Mouse (Mus musculus) thymus, postnatal 36 days (tissue): ENCODE data around the gene Fam19a3.
A peak's percentile ranks its signal among the peaks of the same experiment; 100 is the strongest.

Experiments used
- DNase-seq, 2 experiments: peaks; one replicate each; pipeline ENCODE4 v3.0.0; 2022; ENCODE audit warnings: mixed read lengths in 2 of 2

The Fam19a3 gene

DNA sequence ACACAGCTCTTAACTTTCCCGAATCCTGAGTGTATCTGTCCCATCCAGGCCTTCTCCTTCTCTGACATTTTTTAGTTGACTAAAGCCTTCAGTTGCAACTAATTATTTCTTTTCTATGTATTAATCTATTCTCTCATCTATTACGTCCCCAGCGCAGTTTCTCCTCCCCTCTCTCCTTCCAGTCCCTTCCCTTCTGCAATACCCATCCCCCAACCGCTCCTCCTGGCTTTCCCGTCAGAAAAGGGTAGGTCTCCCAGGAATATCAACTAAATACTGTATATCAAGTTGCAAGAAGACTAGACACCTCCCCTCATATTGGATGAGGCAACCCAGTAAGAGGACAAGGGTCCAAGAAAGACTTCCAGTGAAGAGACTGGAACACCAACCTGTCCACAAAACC is 22.8 kb downstream of the Fam19a3 start:
- no peak for DNase-seq

DNA sequence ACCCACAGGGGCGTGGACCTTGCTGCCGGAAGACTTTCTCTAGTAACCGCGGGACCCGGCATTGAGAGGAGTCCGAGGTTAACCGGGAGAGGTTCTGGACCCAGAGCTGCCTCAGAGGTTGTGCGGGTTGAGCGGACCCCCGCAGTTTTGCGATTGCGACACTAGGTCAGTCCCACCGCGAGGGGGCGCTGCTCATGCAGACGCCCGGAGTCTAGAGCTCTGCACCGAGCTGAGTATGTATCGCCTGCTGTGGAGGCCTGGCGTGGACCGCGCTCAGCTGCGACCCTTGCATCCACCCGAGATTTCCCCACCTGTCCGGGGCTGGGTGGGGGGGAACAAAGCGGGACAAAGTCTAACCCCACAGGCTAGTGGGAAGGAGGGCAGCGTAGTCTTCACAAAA is 23.2 kb downstream of the Fam19a3 start:
- DNase-seq, result peak; percentile 66

DNA sequence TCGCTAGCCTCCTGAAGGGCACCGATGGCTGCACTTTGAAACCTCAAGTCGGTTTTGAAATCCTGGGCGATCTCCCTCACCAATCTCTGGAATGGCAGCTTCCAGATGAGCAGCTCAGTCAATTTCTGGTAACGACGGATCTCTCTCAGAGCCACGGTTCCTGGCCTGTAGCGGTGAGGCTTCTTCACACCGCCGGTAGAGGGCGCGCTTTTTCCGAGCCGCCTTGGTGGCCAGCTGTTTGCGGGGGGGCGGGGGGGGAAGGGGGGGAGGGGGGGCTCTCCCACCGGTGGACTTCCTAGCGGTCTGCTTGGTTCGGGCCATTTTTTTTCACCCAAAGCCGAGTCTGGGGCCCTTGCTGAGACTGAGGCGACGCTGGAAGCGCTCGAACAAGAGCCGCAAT is 28.8 kb downstream of the Fam19a3 start:
- peak; percentile 16 to 19 for DNase-seq

DNA sequence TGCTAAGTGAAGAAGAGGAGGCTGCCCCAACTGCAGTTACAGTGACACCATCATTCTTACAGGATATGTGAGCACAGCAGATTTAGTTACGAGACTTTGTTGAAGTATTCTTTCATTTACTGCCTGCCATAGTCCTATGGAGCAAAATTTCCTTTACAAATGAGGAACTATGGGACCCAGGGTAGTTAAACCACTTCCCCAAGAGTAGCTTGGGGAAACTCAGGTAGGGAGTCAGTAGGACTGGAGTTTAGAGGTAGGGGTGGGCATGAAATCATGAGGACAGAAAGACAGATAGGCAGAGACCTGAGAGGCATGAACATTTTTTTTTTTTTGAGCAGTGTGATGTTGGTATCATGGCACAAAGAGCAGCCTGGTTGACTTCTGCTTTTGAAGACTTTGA is 37.8 kb downstream of the Fam19a3 start:
- no peak for DNase-seq

DNA sequence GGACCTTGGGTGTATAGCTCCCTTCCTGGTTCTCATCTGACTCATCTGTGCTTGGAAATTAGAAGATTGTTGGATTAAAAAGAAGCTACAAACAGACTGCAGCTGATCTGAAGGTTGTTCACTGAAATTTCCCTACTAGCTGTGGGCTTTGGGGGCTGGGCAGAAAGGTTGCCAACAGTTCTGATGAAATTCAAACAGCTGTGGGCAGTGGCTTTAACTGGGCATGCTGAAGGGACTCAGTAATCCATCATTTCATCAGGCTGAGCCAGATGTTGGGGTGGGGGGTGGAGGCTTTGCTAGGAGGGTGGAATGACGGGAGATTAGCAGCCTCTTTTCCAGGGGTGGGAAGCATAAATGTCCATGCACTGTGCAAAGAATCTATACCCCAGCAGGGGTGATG is 38.5 kb downstream of the Fam19a3 start:
- DNase-seq, result no peak

DNA sequence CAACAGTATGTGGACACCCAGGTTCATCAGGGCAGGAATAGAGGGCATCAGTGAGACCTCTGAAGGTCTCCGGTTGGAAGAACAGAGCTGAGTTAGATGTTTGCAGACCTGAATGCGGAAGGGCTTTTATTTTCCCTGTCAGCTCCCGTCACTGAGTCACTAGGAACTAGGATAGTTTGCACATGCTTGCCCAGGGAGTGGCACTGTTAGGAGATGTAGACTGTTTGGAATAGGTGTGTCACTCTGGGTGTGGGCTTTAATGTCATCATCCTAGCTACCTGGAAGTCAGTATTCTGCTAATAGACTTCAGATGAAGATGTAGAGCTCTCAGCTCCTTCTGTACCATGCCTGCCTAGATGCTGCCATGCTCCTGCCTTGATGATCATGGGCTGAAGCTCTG is 39.7 kb downstream of the Fam19a3 start:
- DNase-seq, result no peak

DNA sequence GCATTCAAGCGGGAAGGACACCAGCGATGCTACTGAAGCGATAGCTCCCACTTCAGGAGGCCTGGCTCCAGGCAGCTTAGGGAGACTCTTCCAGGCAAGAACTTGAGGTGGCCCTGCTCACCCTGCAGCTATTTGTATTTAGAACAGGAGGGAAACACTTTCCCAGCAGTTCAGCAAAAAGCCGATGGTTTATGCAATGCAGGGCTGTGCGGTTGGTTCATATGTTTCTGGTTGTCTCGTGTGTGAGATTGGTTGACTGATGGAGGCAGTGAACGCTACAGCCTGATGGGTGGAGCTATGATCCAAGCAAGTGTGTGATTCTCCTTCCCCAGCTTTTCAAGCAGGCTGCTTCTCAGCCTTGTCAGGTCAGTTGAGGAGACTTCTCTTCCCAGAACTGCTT is 47.0 kb downstream of the Fam19a3 start:
- DNase-seq, result no peak

DNA sequence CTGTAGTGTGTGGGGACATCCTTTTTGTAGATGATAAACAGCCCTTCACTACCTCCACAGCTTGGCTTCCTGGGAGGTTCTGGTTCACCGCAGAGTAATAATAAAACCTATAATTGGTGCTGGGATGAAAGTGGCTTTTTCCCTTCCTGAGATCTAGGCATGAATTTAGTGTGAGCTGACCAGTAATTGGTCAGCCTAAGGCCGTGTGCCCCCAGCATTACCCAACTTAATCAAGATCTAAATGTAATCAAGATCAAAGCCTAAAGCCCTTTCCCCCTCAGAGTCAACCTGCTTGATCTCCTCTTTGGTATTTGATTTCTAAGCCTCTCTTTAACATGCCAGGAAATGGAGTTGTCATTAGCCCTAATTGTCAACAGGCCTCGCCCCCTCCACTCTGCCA is 48.7 kb downstream of the Fam19a3 start:
- no peak for DNase-seq

DNA sequence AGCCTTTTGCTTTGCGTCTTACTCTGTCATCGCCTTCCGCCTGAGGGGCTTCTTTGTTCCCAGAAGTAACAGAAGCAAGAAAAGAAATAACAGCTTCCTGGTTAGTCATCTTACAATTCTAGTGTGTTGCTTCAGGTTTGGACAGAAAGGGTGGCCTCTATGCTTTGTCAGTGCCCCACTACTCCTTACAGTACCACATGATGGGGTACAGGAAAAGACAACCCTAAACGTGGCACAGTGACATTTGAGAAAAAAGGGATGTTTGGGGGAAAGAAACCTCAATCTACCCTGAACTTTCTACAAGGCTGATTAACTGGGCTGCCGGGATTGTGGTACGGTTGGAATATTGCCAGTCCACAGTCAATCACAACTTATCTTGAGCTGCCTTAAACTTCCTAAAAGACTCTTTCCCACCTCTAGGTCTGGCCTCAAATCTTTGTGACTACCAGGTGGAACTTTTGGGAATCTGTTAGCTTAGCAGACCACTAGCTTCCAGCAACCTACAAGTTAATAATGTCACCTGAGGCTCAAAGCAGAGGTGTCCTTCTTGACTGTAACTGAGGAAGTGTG is 52.3 kb downstream of the Fam19a3 start:
- DNase-seq, result no peak
